Mouse (Mus musculus): ENCODE data around the gene Etnk1. TPM values are rescaled to one million over a fixed set of nuclear protein-coding genes. Genes with fewer than 3 reads are reported as not detected.

Etnk1 gene
- polyA plus RNA-seq, 1 experiment from 2014 or later, result 43.8 TPM

DNA sequence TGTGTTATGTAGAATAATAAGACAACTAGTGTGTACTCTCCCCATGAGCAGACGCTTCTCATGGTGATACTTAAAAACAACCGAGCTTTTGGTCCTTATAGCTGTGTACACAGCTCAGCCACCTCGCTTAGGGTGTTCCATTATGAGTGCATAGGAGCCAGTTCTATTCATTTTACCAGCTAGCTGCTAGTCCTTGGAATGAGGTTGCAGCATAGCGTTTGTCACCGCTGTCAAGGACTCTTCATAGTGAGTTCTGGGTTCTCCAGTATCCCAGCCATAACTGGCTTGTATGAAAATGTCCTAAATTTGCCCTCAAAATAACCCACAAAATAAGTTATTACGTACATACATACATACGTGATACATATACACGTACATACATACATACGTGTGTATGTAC lies 9.1 kb downstream of the Etnk1 start:
- H3K4me2 ChIP-seq, result no peak overlapping the region
- H3K9ac ChIP-seq, result no peak overlapping the region
- WGBS, result 96% methylated on average over 9 of the region's 9 CpGs

GRCm38 (mm10) chr6:143176591-143176990 lies 9.6 kb downstream of the Etnk1 start:
- no peak for ATAC-seq (ENCODE audit: low FRiP score, low read depth)
- 86% methylated on average over 9 of the region's 9 CpGs for WGBS

More for the DNA sequence above, 9.1 kb downstream of the Etnk1 start:
- Histone ChIP-seq H3K9me3 (no peaks in the 10 kb centered on the region), H3K4me3 (no peak overlapping the region), H3K27me3 (no peaks in the 10 kb centered on the region), H3K27ac (replicated peaks) (no peak overlapping the region), H3K36me3 (peaks cover 8% of the 10 kb centered on the region), H3K4me1 (replicated peaks) (peaks cover 8% of the 10 kb centered on the region; the same call in 1 of the 2 replicates)
- ATAC-seq (ENCODE audit: low FRiP score, low read depth), result no peak

GRCm38 (mm10) chr6:143179181-143179580 lies 12.2 kb downstream of the Etnk1 start:
- H3K4me2 ChIP-seq, result no peak overlapping the region
- no peak overlapping the region for H3K27ac ChIP-seq (replicated peaks)
- WGBS, result 87% methylated on average over 4 of the region's 4 CpGs
- no peaks in the 10 kb centered on the region for H3K27me3 ChIP-seq
- no peak for ATAC-seq (ENCODE audit: low FRiP score, low read depth)
- H3K4me1 ChIP-seq (replicated peaks), result 0 out of 2 replicates have a peak, but pooled peaks cover 5% of the 10 kb centered on the region
- H3K4me3 ChIP-seq, result no peak overlapping the region
- no peak overlapping the region for H3K9ac ChIP-seq
- no peaks in the 10 kb centered on the region for H3K9me3 ChIP-seq
- peaks cover 7% of the 10 kb centered on the region for H3K36me3 ChIP-seq

More at GRCm38 (mm10) chr6:143176591-143176990, 9.6 kb downstream of the Etnk1 start:
- H3K4me1 ChIP-seq (replicated peaks), result 0 out of 2 replicates have a peak, but pooled peaks cover 5% of the 10 kb centered on the region
- no peak overlapping the region for H3K27ac ChIP-seq (replicated peaks)
- H3K27me3 ChIP-seq, result no peaks in the 10 kb centered on the region
- no peak overlapping the region for H3K9ac ChIP-seq
- H3K4me3 ChIP-seq, result no peak overlapping the region
- peaks cover 6% of the 10 kb centered on the region for H3K36me3 ChIP-seq
- no peaks in the 10 kb centered on the region for H3K9me3 ChIP-seq
- no peak overlapping the region for H3K4me2 ChIP-seq

DNA sequence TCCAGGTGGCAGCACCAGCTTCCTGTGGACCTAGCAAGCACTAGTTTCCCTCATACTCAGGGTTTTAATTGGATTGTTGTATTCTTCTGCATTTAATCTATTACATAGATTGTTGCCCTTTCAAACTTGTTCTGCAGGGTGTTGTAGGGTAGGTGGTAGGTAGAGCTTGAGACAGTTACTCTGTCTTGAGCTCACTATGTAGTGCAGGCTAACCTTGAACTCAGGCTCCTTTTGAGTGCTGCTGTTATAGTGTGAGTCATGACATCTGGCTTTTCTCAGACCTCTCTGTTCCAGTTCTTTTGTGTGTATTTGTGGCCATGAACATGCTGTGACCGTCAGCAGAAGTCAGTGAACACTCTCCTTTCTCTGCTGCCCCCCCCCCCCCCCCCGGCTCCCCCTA lies 12.7 kb downstream of the Etnk1 start:
- no peaks in the 10 kb centered on the region for H3K9me3 ChIP-seq
- no peak for ATAC-seq (ENCODE audit: low FRiP score, low read depth)
- no peak overlapping the region for H3K4me2 ChIP-seq
- 78% methylated on average over 2 of the region's 2 CpGs for WGBS
- no peak overlapping the region for H3K4me3 ChIP-seq
- 0 out of 2 replicates have a peak, but pooled peaks cover 5% of the 10 kb centered on the region for H3K4me1 ChIP-seq (replicated peaks)
- H3K36me3 ChIP-seq, result peaks cover 7% of the 10 kb centered on the region
- no peak overlapping the region for H3K27ac ChIP-seq (replicated peaks)
- H3K27me3 ChIP-seq, result no peaks in the 10 kb centered on the region
- no peak overlapping the region for H3K9ac ChIP-seq

DNA sequence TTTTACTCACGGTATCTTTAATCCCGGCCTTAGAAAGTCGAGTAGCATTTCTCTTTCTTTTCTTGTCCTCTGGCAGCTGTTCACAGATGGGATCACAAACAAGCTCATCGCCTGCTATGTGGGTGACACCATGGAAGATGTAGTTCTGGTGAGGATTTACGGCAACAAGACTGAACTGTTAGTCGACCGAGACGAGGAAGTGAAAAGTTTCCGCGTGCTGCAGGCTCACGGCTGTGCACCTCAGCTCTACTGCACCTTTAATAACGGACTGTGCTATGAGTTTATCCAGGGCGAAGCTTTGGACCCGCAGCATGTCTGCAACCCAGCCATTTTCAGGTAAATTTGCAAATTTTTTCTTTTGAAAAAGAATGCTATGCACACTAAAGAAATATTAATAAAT lies 13.5 kb downstream of the Etnk1 start:
- WGBS, result 93% methylated on average over 14 of the region's 14 CpGs
- Histone ChIP-seq H3K27me3 (no peaks in the 10 kb centered on the region), H3K27ac (replicated peaks) (no peak overlapping the region), H3K4me3 (no peak overlapping the region), H3K36me3 (peaks cover 11% of the 10 kb centered on the region), H3K9ac (no peak overlapping the region), H3K9me3 (no peaks in the 10 kb centered on the region), H3K4me2 (no peak overlapping the region), H3K4me1 (replicated peaks) (no peaks in the 10 kb centered on the region)
- no peak for ATAC-seq (ENCODE audit: low FRiP score, low read depth)

GRCm38 (mm10) chr6:143184099-143184498 lies 17.1 kb downstream of the Etnk1 start:
- Histone ChIP-seq H3K36me3 (peaks cover 13% of the 10 kb centered on the region), H3K9me3 (no peaks in the 10 kb centered on the region), H3K4me2 (no peak overlapping the region), H3K27me3 (no peaks in the 10 kb centered on the region), H3K27ac (replicated peaks) (no peak overlapping the region), H3K9ac (no peak overlapping the region), H3K4me3 (no peak overlapping the region), H3K4me1 (replicated peaks) (no peaks in the 10 kb centered on the region)
- WGBS, result 86% methylated on average over 3 of the region's 3 CpGs
- ATAC-seq (ENCODE audit: low FRiP score, low read depth), result no peak

- Histone ChIP-seq H3K9ac (no peak overlapping the region), H3K9me3 (no peaks in the 10 kb centered on the region), H3K4me1 (replicated peaks) (no peaks in the 10 kb centered on the region), H3K36me3 (peaks cover 13% of the 10 kb centered on the region), H3K4me2 (no peak overlapping the region), H3K27ac (replicated peaks) (no peak overlapping the region), H3K27me3 (no peaks in the 10 kb centered on the region), H3K4me3 (no peak overlapping the region)
- ATAC-seq (ENCODE audit: low FRiP score, low read depth), result no peak
- 69% methylated on average over 5 of the region's 5 CpGs for WGBS
These were observed 17.7 kb downstream of the Etnk1 start for GRCm38 (mm10) chr6:143184745-143185144.

DNA sequence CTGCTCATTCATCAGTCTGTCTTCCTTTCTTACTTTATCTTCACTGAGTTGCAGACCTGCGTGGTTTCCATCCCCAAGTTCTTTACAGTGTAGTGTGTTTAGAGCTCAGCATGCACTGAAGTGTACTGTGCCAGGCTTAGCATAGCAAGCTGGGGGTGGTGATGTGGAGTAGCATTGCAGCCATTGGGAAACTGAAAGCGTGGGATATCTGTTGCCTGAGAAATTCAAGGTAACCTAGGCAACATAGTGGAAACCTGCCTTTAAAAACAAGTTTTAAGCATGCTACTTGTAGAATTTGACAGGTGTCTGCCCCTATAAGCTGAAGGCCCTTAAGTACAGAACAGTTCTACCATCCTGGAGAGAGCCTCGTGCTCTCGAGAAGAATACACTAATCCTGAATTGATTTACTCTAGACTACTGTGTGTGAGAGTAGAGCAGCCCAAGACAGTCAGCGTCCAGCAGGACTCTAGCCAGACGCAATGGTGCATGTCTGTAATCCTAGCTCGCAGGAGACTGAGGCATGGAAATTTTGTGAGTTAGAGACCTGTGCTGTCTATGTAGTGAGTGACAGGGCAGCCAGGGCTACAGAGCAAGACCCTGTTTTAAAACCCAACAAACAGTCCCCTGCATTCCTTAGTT lies 23.9 kb downstream of the Etnk1 start:
- WGBS, result 73% methylated on average over 7 of the region's 7 CpGs
- H3K9me3 ChIP-seq, result no peaks in the 10 kb centered on the region
- no peak for ATAC-seq (ENCODE audit: low FRiP score, low read depth)

GRCm38 (mm10) chr6:143191477-143192098 lies 24.6 kb downstream of the Etnk1 start:
- Histone ChIP-seq H3K4me1 (replicated peaks) (0 out of 2 replicates have a peak, but pooled peaks cover 4% of the 10 kb centered on the region), H3K9ac (no peak overlapping the region), H3K4me3 (no peak overlapping the region), H3K4me2 (no peak overlapping the region), H3K27ac (replicated peaks) (no peak overlapping the region), H3K9me3 (no peaks in the 10 kb centered on the region), H3K27me3 (no peaks in the 10 kb centered on the region), H3K36me3 (peaks cover 9% of the 10 kb centered on the region)
- ATAC-seq (ENCODE audit: low FRiP score, low read depth), result no peak
- WGBS, result 76% methylated on average over 9 of the region's 9 CpGs

More for the DNA sequence above, 23.9 kb downstream of the Etnk1 start:
- no peaks in the 10 kb centered on the region for H3K27me3 ChIP-seq
- 0 out of 2 replicates have a peak, but pooled peaks cover 4% of the 10 kb centered on the region for H3K4me1 ChIP-seq (replicated peaks)
- no peak overlapping the region for H3K4me3 ChIP-seq
- H3K27ac ChIP-seq (replicated peaks), result no peak overlapping the region
- H3K4me2 ChIP-seq, result no peak overlapping the region
- H3K9ac ChIP-seq, result no peak overlapping the region
- peaks cover 9% of the 10 kb centered on the region for H3K36me3 ChIP-seq

DNA sequence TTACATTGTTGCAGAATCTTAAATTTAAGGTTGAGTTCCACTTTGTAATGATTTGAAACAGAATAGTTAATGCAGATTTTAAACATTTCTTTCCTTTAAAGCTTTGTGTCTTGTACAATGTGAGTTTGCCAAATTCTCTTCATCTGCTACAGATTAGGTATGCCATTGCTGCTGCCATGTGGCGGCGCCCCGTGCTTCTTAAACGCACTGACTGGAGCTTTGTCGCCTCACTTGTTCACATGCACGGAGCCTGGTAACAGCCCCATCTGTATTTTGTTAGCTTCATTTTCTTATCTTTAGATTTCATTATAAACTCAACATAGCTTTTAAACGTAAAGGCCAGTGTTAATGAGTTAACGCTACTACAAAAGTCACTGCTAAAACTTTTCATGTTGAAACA lies 25.7 kb downstream of the Etnk1 start:
- WGBS, result 87% methylated on average over 8 of the region's 8 CpGs

DNA sequence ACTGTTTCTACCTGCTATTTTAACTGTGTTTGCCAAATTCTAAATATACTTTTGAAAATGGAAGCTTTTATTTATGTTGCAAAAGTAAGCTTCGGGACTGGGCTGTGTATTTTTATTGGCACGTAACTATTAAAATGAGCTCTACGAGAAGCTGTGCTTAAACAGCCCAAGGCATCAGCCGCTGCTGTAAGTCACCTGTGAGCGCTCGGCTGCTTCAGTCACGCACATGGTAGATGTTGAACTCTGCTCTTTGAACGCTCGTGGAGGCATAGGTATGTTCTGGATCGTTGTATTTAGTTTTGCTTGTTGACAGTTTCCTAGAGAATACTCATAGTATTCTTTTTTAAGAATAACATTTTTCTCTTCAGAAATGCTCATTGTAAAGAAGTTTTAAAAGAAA lies 26.1 kb downstream of the Etnk1 start:
- no peak overlapping the region for H3K4me2 ChIP-seq
- no peaks in the 10 kb centered on the region for H3K27me3 ChIP-seq
- no peak overlapping the region for H3K9ac ChIP-seq
- H3K36me3 ChIP-seq, result peaks cover 23% of the 10 kb centered on the region
- no peaks in the 10 kb centered on the region for H3K9me3 ChIP-seq
- H3K27ac ChIP-seq (replicated peaks), result no peak overlapping the region
- no peak for ATAC-seq (ENCODE audit: low FRiP score, low read depth)
- H3K4me3 ChIP-seq, result no peak overlapping the region
- WGBS, result 90% methylated on average over 10 of the region's 10 CpGs
- H3K4me1 ChIP-seq (replicated peaks), result 0 out of 2 replicates have a peak, but pooled peaks cover 4% of the 10 kb centered on the region

More for the DNA sequence above, 25.7 kb downstream of the Etnk1 start:
- peaks cover 20% of the 10 kb centered on the region for H3K36me3 ChIP-seq
- H3K4me1 ChIP-seq (replicated peaks), result 0 out of 2 replicates have a peak, but pooled peaks cover 4% of the 10 kb centered on the region
- H3K27ac ChIP-seq (replicated peaks), result no peak overlapping the region
- no peaks in the 10 kb centered on the region for H3K27me3 ChIP-seq
- H3K9ac ChIP-seq, result no peak overlapping the region
- H3K9me3 ChIP-seq, result no peaks in the 10 kb centered on the region
- H3K4me2 ChIP-seq, result no peak overlapping the region
- no peak overlapping the region for H3K4me3 ChIP-seq
- ATAC-seq (ENCODE audit: low FRiP score, low read depth), result no peak

DNA sequence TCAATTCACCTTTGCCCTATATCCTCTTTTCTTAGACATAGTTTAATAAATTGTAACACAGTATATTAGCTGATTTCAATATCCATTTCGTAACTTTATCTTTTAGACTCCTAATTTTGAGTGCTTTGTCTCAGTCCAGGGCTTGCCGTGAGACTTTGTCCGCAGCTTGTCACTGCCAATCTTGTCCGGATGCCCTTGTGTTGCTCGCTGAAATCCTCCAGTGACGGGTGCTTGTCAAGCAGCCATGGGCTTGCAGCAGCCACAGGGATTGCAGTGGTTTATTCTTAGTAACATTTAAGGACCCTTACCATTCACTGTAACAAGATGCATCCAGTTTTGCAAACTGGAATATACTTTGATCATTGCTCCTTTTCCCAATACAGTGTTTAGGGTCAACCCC lies 26.6 kb downstream of the Etnk1 start:
- 87% methylated on average over 6 of the region's 6 CpGs for WGBS
- H3K27me3 ChIP-seq, result no peaks in the 10 kb centered on the region

More for the DNA sequence above, 26.6 kb downstream of the Etnk1 start:
- Histone ChIP-seq H3K9ac (no peak overlapping the region), H3K4me2 (no peak overlapping the region), H3K36me3 (peaks cover 28% of the 10 kb centered on the region), H3K27ac (replicated peaks) (no peak overlapping the region), H3K9me3 (no peaks in the 10 kb centered on the region), H3K4me1 (replicated peaks) (0 out of 2 replicates have a peak, but pooled peaks cover 4% of the 10 kb centered on the region), H3K4me3 (no peak overlapping the region)
- no peak for ATAC-seq (ENCODE audit: low FRiP score, low read depth)
